Mouse (Mus musculus) retina, embryonic 14.5 days (tissue): ENCODE results near the gene Zfp644.
"Not testable (repeated sequence)": the region's sequence is repeated elsewhere in the genome, so short reads cannot be mapped to it uniquely, and the experiment has no call there.

Experiments used
- DNase-seq: peaks from one replicate; pipeline ENCODE4 v3.0.0-alpha.2; 2015; ENCODE audit warnings: low spot score

Zfp644 gene

DNA sequence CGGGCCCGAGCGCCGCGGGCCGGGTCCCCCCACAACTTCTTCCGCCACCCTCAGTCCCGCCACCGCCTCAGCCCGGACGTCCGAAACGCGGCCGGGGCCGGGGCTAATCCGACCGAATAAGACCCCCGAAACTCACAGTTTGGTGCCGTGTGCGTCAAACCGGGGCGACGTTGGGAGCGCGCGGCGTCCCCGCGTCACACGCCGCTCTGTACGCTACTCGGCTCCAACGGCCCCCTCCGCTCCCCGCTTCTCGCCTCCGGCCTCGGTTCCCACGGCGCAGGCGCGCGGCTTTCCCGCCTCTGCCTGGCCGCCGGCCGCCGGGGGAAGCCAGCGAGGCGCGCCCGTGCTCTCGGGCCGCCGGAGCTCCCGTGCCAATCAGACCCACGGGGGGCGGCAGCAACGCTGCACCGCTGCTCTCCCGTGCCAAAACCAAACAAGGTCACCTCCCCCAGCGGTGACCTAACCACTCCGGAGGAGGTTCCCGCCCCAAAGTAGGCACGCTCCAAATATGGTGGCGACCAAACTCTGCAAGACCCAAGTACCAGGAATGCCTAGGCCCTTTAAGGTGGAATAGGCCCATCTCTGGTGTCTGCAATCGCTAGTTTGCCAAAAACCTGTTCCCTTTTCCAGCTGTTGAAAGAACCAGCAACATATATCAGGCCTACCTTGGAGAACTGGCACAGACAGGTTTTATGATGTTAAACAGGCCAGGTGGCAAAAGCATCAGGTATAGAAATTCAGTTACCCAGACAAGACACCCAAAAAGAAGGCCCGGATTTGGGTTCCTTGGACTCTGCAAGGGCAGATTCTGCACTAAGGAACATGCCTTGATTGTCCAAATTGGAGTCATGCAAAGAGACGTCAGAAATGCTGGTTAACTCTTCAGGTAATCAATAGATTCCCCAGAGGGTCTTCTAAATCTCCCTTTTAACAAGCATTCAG lies at the start of gene Zfp644:
TSS of gene Zfp644 (minus strand) at position 892 of the 942 bp plus-strand sequence.
- DNase-seq, result peak; percentile 90

DNA sequence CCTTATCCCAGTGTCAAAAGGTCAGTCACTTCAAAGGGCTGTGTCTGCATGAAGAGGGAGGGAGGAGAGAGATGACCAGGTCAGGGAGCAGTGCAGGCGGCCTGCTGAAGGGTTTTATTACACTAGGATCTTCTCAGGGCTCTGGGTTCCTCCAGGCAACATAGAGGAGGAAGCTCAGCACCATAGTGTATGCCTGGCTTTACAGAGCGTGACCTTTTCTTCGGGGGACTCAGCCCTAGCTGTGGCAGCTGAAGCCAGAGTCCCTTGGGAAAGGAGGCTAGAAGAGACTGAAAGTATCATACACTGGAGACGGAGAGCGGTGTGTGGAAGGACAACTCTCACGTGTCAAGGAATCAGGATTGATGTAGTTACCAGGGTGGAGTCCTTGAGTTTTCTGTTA lies 42.6 kb upstream of the Zfp644 start:
- DNase-seq, result no peak

- no peak for DNase-seq
Measured at GRCm38 (mm10) chr5:106723487-106723886, 26.4 kb upstream of the Zfp644 start.

GRCm38 (mm10) chr5:106722771-106723170 lies 25.7 kb upstream of the Zfp644 start:
- no peak for DNase-seq

GRCm38 (mm10) chr5:106711870-106712277 lies 14.8 kb upstream of the Zfp644 start:
- no peak for DNase-seq

- no peak for DNase-seq
Measured at GRCm38 (mm10) chr5:106711220-106711726, 14.2 kb upstream of the Zfp644 start.

- DNase-seq, result no peak
Measured at GRCm38 (mm10) chr5:106710611-106711010, 13.5 kb upstream of the Zfp644 start.

- no peak for DNase-seq
Measured at GRCm38 (mm10) chr5:106710085-106710409, 13.0 kb upstream of the Zfp644 start.

- no peak for DNase-seq
Measured at GRCm38 (mm10) chr5:106709388-106710084, 12.4 kb upstream of the Zfp644 start.

- DNase-seq, result no peak
Measured at GRCm38 (mm10) chr5:106706363-106706762, 9.3 kb upstream of the Zfp644 start.

DNA sequence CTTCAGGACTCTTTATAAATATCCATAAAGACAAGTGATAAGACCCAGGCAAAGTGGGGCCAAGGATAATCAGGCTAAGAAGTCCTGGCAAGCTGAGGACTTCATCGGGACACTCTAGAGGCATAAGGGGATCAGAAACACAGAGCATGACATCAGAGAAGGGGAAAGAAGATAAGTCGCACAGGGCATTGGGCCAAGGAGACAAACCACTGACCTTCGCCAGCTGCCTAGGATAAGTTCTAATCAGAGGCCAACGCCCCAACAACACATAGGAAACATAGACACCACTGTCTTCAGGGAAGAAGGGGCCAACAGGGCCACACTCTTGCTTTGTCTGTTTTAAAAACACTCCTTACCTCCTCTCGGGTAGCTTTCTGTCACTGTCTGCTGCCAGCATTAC lies 8.1 kb upstream of the Zfp644 start:
- no peak for DNase-seq

DNA sequence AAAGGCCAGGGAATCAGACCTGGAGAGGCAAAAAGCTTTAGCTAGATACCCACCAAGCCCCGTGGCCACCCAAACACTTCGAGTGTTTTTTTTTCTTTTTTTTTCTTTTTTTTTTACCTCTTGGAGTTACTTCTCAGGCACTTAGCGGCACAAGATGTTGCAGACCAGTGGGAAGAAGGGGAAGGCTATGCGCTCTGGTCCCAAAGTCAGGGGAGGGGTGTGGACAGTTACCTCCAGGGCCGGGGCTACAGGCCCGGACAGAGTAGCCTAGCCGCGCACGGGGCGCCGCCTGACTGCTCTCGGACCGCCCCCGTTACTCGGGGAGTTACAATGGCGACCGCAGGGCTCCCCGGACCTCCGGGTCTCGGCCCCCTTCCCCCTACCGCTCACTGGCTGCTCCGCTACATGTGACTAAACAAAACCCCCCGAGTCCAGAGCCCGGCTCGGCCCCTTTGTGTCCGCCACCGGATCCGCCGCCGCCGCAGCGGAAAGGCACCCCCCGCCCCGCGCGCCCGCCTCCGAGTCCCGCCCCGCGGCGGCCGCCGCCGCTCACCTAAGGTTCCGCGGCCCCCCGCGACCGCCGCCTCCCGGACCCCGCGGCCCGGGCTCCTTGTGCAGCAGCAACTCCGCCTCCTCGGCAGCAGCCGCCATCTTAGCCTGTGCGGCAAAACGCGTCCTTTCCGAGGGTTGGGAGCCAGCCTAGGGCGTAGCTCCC lies 1.2 kb downstream of the Zfp644 start:
- peak; percentile 79 for DNase-seq

- DNase-seq, result no peak
Measured at GRCm38 (mm10) chr5:106695141-106695540, 1.9 kb downstream of the Zfp644 start.

DNA sequence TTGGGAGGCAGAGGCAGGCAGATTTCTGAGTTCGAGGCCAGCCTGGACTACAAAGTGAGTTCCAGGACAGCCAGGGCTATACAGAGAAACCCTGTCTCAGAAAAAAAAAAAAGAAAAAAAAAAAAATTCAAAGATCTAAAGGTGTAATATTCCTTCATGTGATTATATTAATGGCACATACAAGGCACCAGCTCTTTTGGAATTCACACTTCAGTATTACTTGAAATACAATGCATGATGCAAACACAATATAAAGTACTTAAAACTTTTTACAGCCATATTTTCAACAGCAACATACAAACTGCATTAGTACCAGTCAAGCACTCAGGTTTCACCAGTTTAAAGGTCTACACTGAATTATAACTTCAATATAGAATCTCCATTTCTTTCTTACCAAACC lies 2.4 kb downstream of the Zfp644 start:
- no peak for DNase-seq

DNA sequence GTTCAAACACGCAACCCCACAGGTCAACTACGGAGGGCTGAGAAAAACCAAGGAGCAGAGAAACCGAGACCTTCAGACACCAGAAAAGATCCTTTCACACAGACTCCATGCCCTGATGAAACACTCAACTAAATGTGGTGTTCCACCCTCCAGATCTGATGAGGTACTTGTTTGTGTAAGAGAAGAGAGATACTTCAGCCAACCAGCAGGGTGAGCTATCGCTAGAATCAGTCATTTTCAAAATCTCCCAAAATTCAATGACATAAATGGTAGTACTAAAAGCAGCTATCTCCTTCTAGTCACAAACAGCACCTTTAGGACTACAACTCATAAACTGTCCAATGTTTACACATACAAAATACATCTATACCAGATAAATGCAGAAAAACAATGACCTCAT lies 4.1 kb downstream of the Zfp644 start:
- peak; percentile 40 for DNase-seq

- no peak for DNase-seq
Measured at GRCm38 (mm10) chr5:106680636-106681458, 16.2 kb downstream of the Zfp644 start.

GRCm38 (mm10) chr5:106679659-106680058 lies 17.4 kb downstream of the Zfp644 start:
- no peak for DNase-seq

GRCm38 (mm10) chr5:106678823-106679222 lies 18.3 kb downstream of the Zfp644 start:
- not testable (repeated sequence) for DNase-seq

GRCm38 (mm10) chr5:106676784-106677183 lies 20.3 kb downstream of the Zfp644 start:
- DNase-seq, result no peak

DNA sequence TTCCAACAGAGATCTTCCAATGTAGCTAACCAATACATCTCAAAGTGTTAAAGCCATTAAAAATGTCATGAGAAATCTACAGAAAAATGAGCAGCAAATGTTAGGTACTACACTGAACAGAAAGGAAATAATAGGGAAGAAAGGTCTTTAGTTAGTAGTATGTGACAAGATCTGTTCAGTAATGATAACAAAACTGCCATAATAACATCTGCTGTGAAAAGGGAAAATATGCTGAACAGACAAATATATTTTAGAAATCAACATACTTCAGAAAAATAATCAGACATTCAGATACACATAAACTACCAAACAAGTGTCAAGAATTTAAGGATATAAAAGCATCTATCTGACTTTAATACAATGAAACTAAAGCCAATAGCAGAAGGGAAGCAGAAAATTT lies 24.5 kb downstream of the Zfp644 start:
- no peak for DNase-seq

GRCm38 (mm10) chr5:106671893-106672292 lies 25.2 kb downstream of the Zfp644 start:
- DNase-seq, result no peak

DNA sequence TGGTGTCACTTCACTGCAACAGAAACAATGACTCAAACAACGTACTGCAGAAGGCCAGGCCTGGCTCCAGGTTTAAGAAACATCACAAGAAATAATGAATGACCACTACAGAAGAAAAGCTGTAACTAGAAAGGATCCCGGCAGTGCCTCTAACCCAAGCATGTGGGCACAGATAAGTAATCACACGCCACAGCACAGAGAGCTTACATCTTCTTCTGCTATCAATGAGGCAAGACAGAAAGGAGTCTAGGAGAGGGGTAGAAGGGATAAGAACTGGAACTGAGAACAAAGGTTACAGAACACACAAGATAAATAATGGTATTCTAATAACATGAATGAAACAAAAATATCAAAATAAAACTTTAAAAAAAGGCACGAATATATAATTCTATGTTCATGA lies 32.2 kb downstream of the Zfp644 start:
- DNase-seq, result no peak
